Mouse (Mus musculus): ENCODE data around the gene Mta3. TPM values are rescaled to one million over a fixed set of nuclear protein-coding genes. Genes with fewer than 3 reads are reported as not detected.
A peak's percentile ranks its signal among the peaks of the same experiment; 100 is the strongest.

Gene Mta3
- polyA plus RNA-seq, 1 experiment from 2014 or later = 27.2 TPM

DNA sequence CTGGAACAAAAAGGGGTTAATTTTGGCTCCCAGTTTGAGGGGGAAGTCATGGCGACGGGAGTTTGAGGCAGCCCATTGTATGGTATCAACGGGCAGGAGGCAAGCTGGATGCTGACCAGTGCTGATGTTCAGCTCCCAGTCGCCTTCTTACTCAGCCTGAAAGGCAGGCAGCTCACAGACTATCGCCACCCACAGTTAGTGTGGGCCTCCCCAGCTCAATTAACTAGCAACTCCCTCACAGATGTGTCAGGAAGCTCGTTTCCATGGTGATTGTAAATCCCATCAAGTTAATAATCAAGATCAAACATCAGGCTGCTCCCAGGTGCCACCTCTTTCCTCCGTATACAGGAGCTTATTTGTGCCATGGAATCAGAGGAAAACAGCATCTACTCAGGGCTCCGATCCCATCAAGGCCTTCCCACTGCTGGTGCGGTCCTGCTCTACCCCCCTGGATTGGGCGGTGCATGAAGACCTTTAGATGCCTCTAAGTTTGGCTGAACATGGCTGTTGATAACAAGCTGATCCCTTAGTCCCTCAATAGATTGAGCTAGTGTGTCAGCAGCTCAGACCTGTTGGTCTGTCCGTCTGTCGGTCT, 143.2 kb downstream of the Mta3 start:
- no peaks in the 10 kb centered on the region for H3K27me3 ChIP-seq (ENCODE audit: control insufficient read depth, insufficient read depth, low read depth, low read length)
- no peaks in the 10 kb centered on the region for H3K9me3 ChIP-seq (replicated peaks; ENCODE audit: control insufficient read depth, low read length, poor library complexity, severe bottlenecking)
- H3K4me2 ChIP-seq (ENCODE audit: low read length) = no peak overlapping the region
- peak; percentile 72 for ATAC-seq
- peaks cover 9% of the 10 kb centered on the region; the same call in 1 of the 2 replicates for H3K4me1 ChIP-seq (ENCODE audit: control insufficient read depth, insufficient read depth, low read length)
- H3K9ac ChIP-seq (ENCODE audit: low read depth, low read length) = no peak overlapping the region
- WGBS = 31% methylated on average over 12 of the region's 12 CpGs
- H3K27ac ChIP-seq (ENCODE audit: low read length) = peak overlapping the region; percentile 56; the same call in 1 of the 2 replicates
- no peaks in the 10 kb centered on the region for H3K36me3 ChIP-seq (ENCODE audit: control insufficient read depth, insufficient read depth, low read length)
- H3K4me3 ChIP-seq (ENCODE audit: low read depth, low read length) = no peak overlapping the region

- H3K27ac ChIP-seq (ENCODE audit: low read length) = 0 out of 2 replicates have a peak overlapping the region, but pooled peaks have one; percentile 9
- WGBS = 76% methylated on average over 5 of the region's 5 CpGs
These were observed 143.8 kb downstream of the Mta3 start for GRCm38 (mm10) chr17:83849717-83850116.

GRCm38 (mm10) chr17:83850458-83850857, 144.5 kb downstream of the Mta3 start:
- peaks cover 9% of the 10 kb centered on the region; the same call in 1 of the 2 replicates for H3K4me1 ChIP-seq (ENCODE audit: control insufficient read depth, insufficient read depth, low read length)
- no peaks in the 10 kb centered on the region for H3K36me3 ChIP-seq (ENCODE audit: control insufficient read depth, insufficient read depth, low read length)
- H3K9me3 ChIP-seq (replicated peaks; ENCODE audit: control insufficient read depth, low read length, poor library complexity, severe bottlenecking) = no peaks in the 10 kb centered on the region
- no peak overlapping the region for H3K9ac ChIP-seq (ENCODE audit: low read depth, low read length)
- WGBS = 17% methylated on average over 9 of the region's 9 CpGs
- ATAC-seq = no peak; the same call in 1 of the 2 replicates
- H3K4me2 ChIP-seq (ENCODE audit: low read length) = peak overlapping the region; percentile 19; the same call in 1 of the 2 replicates
- H3K27me3 ChIP-seq (ENCODE audit: control insufficient read depth, insufficient read depth, low read depth, low read length) = no peaks in the 10 kb centered on the region
- H3K27ac ChIP-seq (ENCODE audit: low read length) = no peak overlapping the region
- H3K4me3 ChIP-seq (ENCODE audit: low read depth, low read length) = no peak overlapping the region

More at GRCm38 (mm10) chr17:83849717-83850116, 143.8 kb downstream of the Mta3 start:
- no peak overlapping the region for H3K9ac ChIP-seq (ENCODE audit: low read depth, low read length)
- H3K4me2 ChIP-seq (ENCODE audit: low read length) = no peak overlapping the region
- peaks cover 9% of the 10 kb centered on the region; the same call in 1 of the 2 replicates for H3K4me1 ChIP-seq (ENCODE audit: control insufficient read depth, insufficient read depth, low read length)
- H3K4me3 ChIP-seq (ENCODE audit: low read depth, low read length) = no peak overlapping the region
- H3K9me3 ChIP-seq (replicated peaks; ENCODE audit: control insufficient read depth, low read length, poor library complexity, severe bottlenecking) = no peaks in the 10 kb centered on the region
- no peaks in the 10 kb centered on the region for H3K27me3 ChIP-seq (ENCODE audit: control insufficient read depth, insufficient read depth, low read depth, low read length)
- peak; percentile 58 for ATAC-seq
- no peaks in the 10 kb centered on the region for H3K36me3 ChIP-seq (ENCODE audit: control insufficient read depth, insufficient read depth, low read length)

DNA sequence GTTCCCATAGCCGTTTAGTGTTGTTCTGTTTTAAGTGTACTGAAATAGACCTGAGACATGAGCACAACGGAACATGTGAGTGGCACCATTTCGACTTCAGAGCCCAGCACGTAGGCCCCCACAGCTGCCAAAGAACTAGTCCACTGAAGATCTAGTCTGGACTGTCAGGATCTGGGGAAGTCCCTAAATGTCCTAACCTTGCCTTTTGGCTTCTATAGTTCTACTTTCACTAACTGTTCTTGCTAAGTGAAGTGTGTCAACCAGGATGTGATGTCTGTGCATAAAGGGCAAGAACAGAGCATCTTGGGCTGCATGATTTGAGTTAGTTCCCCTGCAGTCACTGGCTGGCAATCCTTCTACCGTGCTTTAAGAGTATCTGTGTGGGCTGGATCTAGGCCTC, 144.9 kb downstream of the Mta3 start:
- ATAC-seq = no peak
- Histone ChIP-seq H3K4me1 (ENCODE audit: control insufficient read depth, insufficient read depth, low read length) (peaks cover 9% of the 10 kb centered on the region; the same call in 1 of the 2 replicates), H3K4me3 (ENCODE audit: low read depth, low read length) (no peak overlapping the region), H3K9ac (ENCODE audit: low read depth, low read length) (no peak overlapping the region), H3K9me3 (replicated peaks; ENCODE audit: control insufficient read depth, low read length, poor library complexity, severe bottlenecking) (no peaks in the 10 kb centered on the region), H3K4me2 (ENCODE audit: low read length) (no peak overlapping the region), H3K27ac (ENCODE audit: low read length) (no peak overlapping the region), H3K36me3 (ENCODE audit: control insufficient read depth, insufficient read depth, low read length) (no peaks in the 10 kb centered on the region), H3K27me3 (ENCODE audit: control insufficient read depth, insufficient read depth, low read depth, low read length) (no peaks in the 10 kb centered on the region)
- 82% methylated on average over 5 of the region's 5 CpGs for WGBS

GRCm38 (mm10) chr17:83853831-83854230, 147.9 kb downstream of the Mta3 start:
- WGBS = 49% methylated on average over 3 of the region's 3 CpGs
- Histone ChIP-seq H3K4me2 (ENCODE audit: low read length) (no peak overlapping the region), H3K36me3 (ENCODE audit: control insufficient read depth, insufficient read depth, low read length) (no peaks in the 10 kb centered on the region), H3K27ac (ENCODE audit: low read length) (no peak overlapping the region), H3K9me3 (replicated peaks; ENCODE audit: control insufficient read depth, low read length, poor library complexity, severe bottlenecking) (no peaks in the 10 kb centered on the region), H3K4me1 (ENCODE audit: control insufficient read depth, insufficient read depth, low read length) (peaks cover 8% of the 10 kb centered on the region; the same call in 1 of the 2 replicates), H3K9ac (ENCODE audit: low read depth, low read length) (no peak overlapping the region), H3K27me3 (ENCODE audit: control insufficient read depth, insufficient read depth, low read depth, low read length) (no peaks in the 10 kb centered on the region), H3K4me3 (ENCODE audit: low read depth, low read length) (no peak overlapping the region)
- no peak for ATAC-seq

GRCm38 (mm10) chr17:83854284-83854918, 148.4 kb downstream of the Mta3 start:
- WGBS = 53% methylated on average over 12 of the region's 12 CpGs
- H3K36me3 ChIP-seq (ENCODE audit: control insufficient read depth, insufficient read depth, low read length) = no peaks in the 10 kb centered on the region
- H3K27ac ChIP-seq (ENCODE audit: low read length) = no peak overlapping the region
- H3K27me3 ChIP-seq (ENCODE audit: control insufficient read depth, insufficient read depth, low read depth, low read length) = no peaks in the 10 kb centered on the region
- H3K4me1 ChIP-seq (ENCODE audit: control insufficient read depth, insufficient read depth, low read length) = peaks cover 3% of the 10 kb centered on the region; the same call in 1 of the 2 replicates
- H3K4me3 ChIP-seq (ENCODE audit: low read depth, low read length) = no peak overlapping the region
- no peak overlapping the region for H3K9ac ChIP-seq (ENCODE audit: low read depth, low read length)
- H3K9me3 ChIP-seq (replicated peaks; ENCODE audit: control insufficient read depth, low read length, poor library complexity, severe bottlenecking) = no peaks in the 10 kb centered on the region
- H3K4me2 ChIP-seq (ENCODE audit: low read length) = no peak overlapping the region
- ATAC-seq = no peak

GRCm38 (mm10) chr17:83858413-83858812, 152.4 kb downstream of the Mta3 start:
- H3K9ac ChIP-seq (ENCODE audit: low read depth, low read length) = no peak overlapping the region
- ATAC-seq = no peak
- H3K4me3 ChIP-seq (ENCODE audit: low read depth, low read length) = no peak overlapping the region
- no peaks in the 10 kb centered on the region for H3K27me3 ChIP-seq (ENCODE audit: control insufficient read depth, insufficient read depth, low read depth, low read length)
- H3K4me1 ChIP-seq (ENCODE audit: control insufficient read depth, insufficient read depth, low read length) = peaks cover 3% of the 10 kb centered on the region
- H3K9me3 ChIP-seq (replicated peaks; ENCODE audit: control insufficient read depth, low read length, poor library complexity, severe bottlenecking) = no peaks in the 10 kb centered on the region
- H3K27ac ChIP-seq (ENCODE audit: low read length) = no peak overlapping the region
- 89% methylated on average over 7 of the region's 7 CpGs for WGBS
- no peaks in the 10 kb centered on the region for H3K36me3 ChIP-seq (ENCODE audit: control insufficient read depth, insufficient read depth, low read length)
- H3K4me2 ChIP-seq (ENCODE audit: low read length) = no peak overlapping the region

DNA sequence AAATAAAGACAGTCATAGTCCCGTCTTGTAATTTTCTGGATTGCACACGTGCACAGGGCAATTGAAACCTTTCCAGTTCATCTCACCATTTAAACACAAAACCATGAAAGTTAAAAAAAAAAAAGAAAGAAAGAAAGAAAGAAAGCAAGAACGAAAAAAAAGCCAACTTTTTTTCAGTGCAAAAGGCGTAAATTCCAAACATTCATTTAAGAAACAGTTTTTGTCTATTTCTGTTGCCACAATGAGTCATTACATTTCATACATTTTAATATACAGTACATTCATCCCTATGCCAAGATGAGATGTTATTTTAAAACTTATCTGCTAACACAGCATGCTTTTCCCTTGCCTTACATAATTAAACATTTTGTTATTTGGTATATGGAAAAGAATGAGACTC, 153.7 kb downstream of the Mta3 start:
- no peak for ATAC-seq
- Histone ChIP-seq H3K9ac (ENCODE audit: low read depth, low read length) (no peak overlapping the region), H3K4me2 (ENCODE audit: low read length) (no peak overlapping the region), H3K9me3 (replicated peaks; ENCODE audit: control insufficient read depth, low read length, poor library complexity, severe bottlenecking) (no peaks in the 10 kb centered on the region), H3K27me3 (ENCODE audit: control insufficient read depth, insufficient read depth, low read depth, low read length) (no peaks in the 10 kb centered on the region), H3K4me1 (ENCODE audit: control insufficient read depth, insufficient read depth, low read length) (peaks cover 3% of the 10 kb centered on the region), H3K36me3 (ENCODE audit: control insufficient read depth, insufficient read depth, low read length) (no peaks in the 10 kb centered on the region), H3K27ac (ENCODE audit: low read length) (no peak overlapping the region), H3K4me3 (ENCODE audit: low read depth, low read length) (no peak overlapping the region)
- WGBS = 91% methylated on average over 4 of the region's 4 CpGs

GRCm38 (mm10) chr17:83860224-83860623, 154.3 kb downstream of the Mta3 start:
- Histone ChIP-seq H3K27ac (ENCODE audit: low read length) (no peak overlapping the region), H3K9ac (ENCODE audit: low read depth, low read length) (no peak overlapping the region), H3K4me1 (ENCODE audit: control insufficient read depth, insufficient read depth, low read length) (peaks cover 3% of the 10 kb centered on the region), H3K4me3 (ENCODE audit: low read depth, low read length) (no peak overlapping the region), H3K36me3 (ENCODE audit: control insufficient read depth, insufficient read depth, low read length) (no peaks in the 10 kb centered on the region), H3K27me3 (ENCODE audit: control insufficient read depth, insufficient read depth, low read depth, low read length) (no peaks in the 10 kb centered on the region), H3K9me3 (replicated peaks; ENCODE audit: control insufficient read depth, low read length, poor library complexity, severe bottlenecking) (no peaks in the 10 kb centered on the region), H3K4me2 (ENCODE audit: low read length) (no peak overlapping the region)
- no peak for ATAC-seq
- WGBS = 83% methylated on average over 7 of the region's 7 CpGs
